Mouse (Mus musculus) cerebellum, postnatal 14 days (tissue): Measurements from ENCODE around the gene Tpst2.

Experiments
- DNase-seq, 2 experiments: peaks; one replicate each; pipeline ENCODE4 v3.0.0; 2021; ENCODE audit warnings: mixed read lengths in 2 of 2

The Tpst2 gene

DNA sequence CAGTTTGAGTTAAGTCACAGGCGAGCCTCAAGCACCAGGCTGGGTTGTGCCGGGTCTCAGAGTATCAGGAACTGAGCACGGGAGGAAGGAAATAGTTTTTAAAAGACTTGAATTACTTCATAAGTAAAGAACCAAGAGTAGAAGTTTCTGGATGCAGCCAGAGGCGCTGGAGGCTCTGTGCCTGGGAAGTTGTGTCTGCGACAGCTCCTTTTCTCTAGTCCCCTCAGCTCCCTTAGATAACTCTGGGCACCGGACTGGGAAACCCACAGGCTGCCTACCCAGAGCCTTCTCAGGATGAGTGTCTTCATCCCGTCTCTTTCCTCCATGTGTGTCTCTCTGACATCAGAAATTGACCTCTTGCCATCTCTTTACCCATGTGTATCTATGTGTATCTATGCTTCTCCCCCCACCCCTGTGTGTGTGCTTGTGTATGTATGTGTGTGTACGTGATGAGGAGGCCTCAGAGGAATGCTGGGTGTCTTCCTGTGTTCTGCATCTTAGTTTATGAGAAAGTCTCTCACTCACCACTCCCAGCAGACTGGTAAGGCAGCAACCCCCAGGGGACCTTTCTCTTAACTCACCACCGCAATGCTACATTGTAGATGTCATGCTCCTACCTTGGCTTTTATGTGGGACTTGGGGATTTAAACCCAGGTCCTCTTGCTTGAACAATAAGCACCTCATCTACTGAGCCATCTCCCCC is 6.4 kb downstream of the Tpst2 start:
- no peak for DNase-seq

- DNase-seq = no peak
These were observed 7.2 kb downstream of the Tpst2 start for GRCm38 (mm10) chr5:112283543-112284202.

DNA sequence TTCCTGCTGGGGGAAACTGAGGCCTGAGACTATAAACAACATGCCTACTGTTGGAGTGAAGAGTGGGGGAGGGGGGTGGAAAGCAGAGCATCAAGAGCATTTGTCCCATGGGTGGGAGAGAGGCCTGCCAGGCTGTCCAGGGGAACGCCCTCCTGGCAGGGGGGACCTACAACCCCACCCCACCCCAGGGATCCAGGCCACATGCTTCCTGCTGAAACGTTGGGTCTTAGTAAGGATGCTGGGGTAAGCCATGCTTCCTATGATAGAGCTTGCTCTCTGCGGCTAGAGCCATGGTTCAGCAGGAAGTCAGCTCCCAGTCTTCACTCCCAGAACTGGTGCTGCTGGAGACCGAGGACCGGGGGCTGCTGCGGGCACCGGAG is 7.7 kb downstream of the Tpst2 start:
- no peak for DNase-seq

DNA sequence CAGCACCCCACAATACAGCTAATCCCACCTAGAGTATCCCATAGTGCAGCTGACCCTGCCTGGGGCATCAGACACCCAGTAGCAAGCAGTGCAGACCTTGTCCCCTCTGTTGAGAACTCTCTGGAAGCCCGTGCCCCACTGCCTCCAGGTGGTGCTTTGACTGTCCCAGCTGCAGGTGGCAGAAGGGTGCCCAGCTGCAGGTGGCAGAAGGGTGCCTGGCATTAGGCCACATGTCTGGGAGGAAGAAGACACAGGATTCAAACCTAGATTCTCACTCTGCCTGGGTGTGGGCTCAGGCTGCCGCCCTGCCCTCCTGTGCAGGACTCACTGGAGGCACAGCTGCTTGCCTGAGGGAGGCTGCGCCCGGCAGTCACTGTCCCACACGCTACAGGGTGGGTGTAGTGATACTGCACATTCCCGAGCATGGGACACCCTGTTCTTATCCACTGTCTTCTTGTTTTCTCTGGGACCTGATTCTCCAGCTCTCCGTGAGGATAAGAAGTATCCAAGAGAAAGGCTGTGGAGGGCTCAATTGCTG is 9.1 kb downstream of the Tpst2 start:
- DNase-seq = no peak

DNA sequence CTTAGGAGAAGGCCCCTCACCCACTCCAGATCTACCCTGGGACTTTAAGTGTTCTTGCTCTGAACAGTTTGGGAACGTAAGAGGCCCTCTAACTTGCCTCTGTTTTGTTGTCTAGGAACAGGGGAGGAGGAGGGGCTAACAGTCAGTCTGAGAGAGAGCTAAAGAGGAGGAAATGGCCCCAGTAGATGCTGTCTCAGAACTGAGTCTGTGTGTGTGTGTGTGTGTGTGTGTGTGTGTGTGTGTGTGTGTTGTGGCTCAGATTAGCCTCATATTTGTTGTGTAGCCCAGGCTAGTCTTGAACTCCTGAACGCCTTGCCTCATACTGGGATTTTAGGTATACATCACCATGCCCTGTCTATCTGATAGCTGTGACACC is 10.1 kb downstream of the Tpst2 start:
- no peak for DNase-seq

GRCm38 (mm10) chr5:112286984-112287641 is 10.6 kb downstream of the Tpst2 start:
- no peak for DNase-seq

DNA sequence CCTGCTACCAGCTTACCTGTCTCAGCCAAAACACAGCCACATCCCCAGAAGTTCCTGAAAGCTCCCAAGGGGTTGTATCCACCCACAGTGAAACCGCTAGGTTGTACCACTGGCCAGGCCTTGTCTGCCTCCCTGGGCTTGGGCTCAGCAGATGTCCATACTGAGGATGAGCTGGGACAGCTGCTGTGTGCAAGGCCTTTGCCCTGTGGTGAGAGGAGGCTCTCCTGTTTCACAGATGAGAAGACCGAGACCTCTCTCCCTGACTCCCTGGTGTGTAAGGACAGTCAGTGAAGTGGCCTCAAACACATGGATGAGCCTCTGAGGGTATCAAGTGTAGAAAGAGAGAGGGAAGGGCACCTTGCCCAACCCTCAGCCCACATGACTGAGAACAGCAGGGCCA is 11.2 kb downstream of the Tpst2 start:
- DNase-seq = no peak

DNA sequence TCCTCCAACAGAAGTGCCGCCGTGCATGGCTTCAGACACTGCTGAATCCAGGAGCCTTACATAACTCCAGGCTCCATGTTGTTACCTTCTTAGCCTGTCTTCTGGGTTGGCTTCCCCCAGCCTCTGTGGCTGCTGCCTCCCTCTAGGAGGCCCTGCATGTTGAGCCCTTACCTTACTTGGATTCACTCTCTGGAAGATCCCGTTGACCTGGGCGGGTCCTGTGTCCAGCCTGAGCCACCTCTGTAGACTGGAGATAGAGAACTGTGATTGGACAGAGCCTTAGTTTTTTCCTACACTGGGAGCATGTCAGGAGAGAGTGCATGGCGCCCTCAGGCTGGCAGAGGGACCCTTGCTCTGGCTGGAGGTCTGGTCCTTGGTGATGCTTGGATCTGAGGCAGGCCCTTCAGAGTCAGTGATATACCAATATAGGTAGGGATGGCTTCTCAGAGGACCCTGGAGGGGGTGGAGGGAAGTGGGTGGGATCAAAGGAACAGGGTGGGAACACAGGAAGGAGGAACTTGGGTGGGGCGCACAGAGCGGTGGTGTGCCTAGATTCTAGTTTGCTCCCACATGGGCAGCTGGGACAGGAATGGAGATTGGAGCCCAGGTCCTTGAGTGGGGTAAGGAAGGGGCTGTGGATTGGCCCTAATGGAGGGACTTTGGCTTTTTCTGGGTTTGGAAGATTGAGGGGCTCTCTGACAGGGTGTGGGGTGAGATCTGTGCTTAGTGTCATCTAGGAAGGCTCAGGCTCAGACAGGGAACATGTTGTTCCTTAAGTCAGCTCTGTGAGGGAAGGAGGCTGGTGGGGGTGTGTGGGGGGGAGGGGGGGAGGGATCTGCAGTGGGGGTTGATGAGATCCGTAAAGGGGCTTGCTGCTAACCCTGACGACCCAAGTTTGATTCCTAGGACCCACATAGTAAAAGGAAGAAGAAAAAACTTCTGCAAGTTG is 12.0 kb downstream of the Tpst2 start:
- DNase-seq = no peak

DNA sequence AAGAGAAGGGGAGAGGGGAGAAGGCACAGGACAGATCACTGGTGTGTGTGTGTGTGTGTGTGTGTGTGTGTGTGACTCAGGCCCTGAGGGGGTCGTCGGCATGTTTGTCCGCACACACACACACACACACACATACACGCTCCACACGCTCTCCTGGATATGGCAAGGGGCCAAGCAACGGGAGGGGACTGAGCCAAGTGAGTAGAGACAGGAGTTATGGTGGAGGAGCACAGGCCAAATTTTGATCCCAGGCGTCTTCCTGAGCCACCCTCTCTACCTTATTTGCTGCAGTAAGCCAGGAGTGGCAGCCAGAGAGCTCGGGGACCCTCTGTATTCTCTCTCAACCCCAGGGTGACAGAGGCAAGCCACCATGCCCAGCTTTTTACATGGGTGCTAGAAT is 12.7 kb downstream of the Tpst2 start:
- DNase-seq = peak; percentile 74 to 86

DNA sequence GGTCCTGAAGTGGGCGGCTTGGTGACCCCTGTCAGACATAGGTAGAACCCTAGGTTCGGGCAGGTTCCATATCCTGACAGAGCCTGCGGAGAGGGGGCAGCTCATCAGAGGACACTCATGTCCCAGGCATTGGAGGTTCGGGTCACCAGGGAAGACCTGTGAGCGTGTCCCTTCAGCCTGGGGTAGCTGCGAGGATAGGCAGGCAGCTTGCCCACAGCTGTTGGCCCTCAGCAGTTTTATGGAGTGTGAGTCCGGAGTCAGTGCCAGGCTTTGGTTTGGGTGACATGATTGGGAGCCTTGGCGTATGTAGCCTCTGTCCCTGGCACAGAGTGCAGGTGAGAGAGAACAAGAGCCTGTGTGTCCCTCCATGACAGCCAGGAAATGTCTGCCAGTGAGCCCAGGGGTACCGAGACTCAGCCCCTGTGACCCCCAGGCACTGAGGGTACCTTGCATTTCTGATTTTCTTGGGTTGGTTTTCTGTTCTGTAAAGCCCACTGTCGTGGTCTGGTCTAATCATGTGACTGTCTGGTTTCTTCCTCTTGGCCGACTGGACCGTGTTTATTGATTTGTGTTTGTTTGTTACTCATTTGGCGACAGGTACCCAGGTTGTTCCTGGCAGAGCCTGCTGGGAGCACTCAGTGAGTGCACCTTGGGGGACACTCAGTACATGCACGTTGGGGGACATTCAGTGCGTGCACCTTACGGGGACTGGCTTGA is 13.5 kb downstream of the Tpst2 start:
- peak; percentile 69 to 77 for DNase-seq

DNA sequence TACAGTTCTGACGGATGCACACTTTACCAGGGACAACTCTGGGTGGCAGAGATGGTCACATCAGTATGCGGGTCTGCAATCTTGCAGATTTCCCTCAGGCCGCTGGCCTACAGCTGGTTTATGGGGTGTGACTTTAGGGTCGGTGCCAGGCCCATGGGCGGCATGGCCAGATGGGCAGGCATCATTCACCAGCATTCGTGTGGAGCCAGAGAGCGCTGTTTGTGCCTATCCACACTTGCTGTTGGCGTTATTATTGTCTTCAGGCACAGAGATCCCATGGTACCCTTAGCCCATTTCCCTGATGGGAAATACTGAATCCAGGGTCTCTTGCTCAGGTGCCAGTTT is 14.0 kb downstream of the Tpst2 start:
- no peak for DNase-seq

DNA sequence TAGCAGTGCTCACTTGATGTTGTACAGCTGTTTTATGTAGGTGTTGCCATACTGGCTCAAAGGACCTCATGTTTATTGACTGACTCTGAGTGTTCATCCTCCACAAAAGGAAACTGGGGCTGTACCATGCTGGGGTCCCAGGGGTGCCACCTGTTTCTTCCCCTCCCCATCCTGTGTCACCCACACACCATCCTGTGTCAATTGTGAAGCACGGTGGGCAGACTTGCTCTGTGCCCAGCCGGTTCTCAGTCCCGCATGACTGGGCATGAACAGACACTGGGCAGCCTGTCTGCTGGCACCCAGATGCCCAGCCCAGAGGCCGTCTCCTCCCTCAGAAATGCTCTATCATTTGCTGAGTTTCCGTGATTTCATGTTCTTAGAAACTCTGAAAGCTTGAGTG is 15.4 kb downstream of the Tpst2 start:
- DNase-seq = peak in 1 of 2 experiments; percentile 44

DNA sequence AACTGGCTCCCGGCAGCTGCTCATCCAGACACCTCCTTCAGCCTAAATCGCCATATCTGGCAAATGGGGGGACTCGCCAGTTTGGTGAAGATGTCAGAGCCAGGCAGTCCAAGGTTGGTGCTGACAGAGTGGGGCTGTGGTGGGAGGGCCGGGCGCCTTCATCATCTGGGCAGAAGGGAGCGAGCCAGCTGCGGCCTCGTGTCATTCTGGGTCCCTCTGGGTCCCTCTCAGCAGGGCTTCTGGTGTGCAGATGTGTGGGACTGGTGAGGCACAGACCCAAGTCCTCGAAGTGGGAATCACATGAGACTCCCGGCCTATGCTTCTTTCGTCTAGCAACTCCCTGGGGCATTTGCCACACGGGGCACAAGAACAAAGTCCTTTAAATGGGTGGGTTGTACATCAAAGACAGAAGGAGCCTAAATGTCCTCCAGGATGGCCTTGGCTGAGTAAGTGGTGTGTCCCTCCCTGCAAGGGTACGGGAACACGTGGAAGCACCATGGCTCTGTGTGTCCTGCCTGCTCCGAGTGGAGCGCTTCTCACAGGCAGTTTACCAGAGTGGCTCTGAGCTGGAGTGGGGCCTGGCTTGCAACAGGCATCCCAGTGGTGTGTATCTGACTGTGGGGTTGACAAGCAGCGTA is 16.0 kb downstream of the Tpst2 start:
- no peak for DNase-seq

DNA sequence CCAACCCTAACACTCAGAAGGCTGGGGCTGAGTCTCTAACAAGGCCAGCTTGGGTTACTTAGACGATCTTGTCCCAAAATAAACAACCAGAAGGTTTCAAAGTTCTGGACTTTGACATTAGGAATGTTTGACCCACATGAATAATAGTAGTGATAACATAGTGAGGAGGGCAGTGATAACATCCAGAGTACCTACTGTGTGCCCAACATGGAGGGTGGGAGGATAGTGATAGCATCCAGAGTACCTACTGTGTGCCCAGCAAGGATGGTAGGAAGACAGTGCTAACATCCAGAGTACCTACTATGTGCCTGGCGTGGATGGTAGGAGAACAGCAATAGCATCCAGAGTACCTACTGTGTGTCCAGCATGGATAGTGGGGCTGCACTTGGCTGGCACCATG is 17.3 kb downstream of the Tpst2 start:
- DNase-seq = no peak

DNA sequence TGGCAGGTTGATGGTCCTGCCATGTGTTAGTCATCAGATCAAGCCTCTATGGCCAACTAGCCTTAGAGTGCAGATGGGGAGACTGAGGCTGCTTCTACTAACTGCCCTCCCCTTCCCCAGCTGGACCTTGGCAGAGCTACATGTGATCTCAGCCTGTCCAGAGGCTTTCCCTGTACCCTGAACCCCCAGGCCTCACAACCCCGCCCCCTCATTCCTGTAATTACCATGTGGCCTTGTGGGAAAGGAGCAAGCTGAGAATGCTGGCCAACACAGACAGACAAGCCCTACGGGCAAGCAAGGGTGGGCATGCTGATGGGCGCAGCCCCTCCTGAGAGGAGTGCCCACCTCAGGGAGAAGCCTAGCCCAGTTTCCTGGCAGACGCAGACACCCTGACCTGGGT is 18.2 kb downstream of the Tpst2 start:
- DNase-seq = no peak

DNA sequence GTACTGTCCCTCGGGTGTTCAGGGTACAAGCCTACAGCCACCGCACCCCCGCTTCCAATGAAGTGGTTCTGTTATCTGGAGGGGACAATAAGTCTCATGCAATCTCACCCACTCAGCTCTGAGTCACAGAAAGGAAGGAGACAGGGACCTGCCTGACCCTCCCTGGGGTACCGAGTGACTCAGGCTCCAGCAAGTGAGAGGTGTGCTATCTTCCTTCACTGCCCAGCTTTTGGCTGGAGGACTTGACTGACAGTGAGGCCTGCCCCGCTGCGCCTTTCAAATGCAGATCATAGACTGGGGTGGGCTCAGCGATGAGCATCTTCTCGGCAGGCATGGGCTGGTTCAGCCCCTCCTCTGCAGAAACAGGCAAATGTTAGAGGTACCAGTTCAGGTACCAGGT is 18.7 kb downstream of the Tpst2 start:
- DNase-seq = no peak

GRCm38 (mm10) chr5:112295564-112295963 is 19.1 kb downstream of the Tpst2 start:
- DNase-seq = no peak

GRCm38 (mm10) chr5:112296404-112297181 is 20.1 kb downstream of the Tpst2 start:
- no peak for DNase-seq

GRCm38 (mm10) chr5:112297257-112297656 is 20.8 kb downstream of the Tpst2 start:
- no peak for DNase-seq

DNA sequence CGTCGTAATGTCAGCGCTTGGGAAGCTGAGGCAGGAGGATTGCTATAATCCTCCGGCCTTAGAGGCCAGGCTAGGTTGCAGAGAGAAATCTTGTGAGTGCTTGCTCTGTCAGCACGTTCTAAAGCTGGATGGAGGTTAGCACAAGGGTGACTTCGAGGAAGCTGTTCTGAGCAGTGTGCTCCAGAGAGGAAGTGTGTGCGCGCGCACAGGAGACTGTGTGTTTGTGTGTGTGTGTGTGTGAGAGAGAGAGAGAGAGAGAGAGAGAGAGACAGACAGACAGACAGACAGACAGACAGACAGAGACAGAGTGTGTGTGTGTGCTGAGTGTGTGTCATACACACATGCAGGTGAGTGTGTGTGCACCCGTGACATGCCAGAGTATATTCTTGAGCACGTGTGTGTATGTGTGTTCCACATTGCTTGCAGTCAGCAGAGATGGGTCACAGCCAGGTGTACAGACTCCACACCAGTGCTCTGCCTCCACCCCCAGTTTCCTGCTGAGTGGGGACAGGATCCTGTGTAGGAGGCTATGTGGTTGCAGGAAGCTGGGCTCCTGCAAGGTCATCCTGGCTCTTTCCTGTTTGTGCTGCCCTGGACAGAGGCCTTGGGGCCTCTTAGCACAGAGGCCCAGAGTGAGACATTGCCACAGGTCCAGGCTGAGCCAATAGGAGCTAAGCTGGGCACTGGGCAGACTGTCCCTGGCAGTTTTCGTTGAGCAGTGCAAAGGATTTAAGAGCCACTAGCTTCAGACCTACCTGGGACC is 21.9 kb downstream of the Tpst2 start:
- DNase-seq = no peak
